Mouse (Mus musculus) left cerebral cortex, postnatal 4 days (tissue): ENCODE data around the gene Med25. TPM values are rescaled to one million over a fixed set of nuclear protein-coding genes. Genes with fewer than 3 reads are reported as not detected.

ENCODE experiments used
- DNase-seq: peaks from one replicate; pipeline ENCODE4 v3.0.0-alpha.2; 2022
- intact Hi-C: fragments of 180-260 bp; cut with DNase I; formaldehyde crosslinking; loops from one replicate; pipeline ENCODE4 v1.15.1; 2025
- total RNA-seq, 2 experiments: library from RNA; stranded (reverse); gene quantifications; 2 replicates each; pipeline ENCODE4 v1.2.3; 2021

Med25 gene
- total RNA-seq, 2 experiments from 2014 or later, result 117 to 122 TPM

GRCm38 (mm10) chr7:44850146-44850545, 42.4 kb downstream of the Med25 start:
- DNase-seq, result peak; percentile 88
- intact Hi-C loops, result no loop called here

GRCm38 (mm10) chr7:44849416-44850111, 42.9 kb downstream of the Med25 start:
- intact Hi-C loops, result no loop called here
- peak; percentile 92 for DNase-seq

DNA sequence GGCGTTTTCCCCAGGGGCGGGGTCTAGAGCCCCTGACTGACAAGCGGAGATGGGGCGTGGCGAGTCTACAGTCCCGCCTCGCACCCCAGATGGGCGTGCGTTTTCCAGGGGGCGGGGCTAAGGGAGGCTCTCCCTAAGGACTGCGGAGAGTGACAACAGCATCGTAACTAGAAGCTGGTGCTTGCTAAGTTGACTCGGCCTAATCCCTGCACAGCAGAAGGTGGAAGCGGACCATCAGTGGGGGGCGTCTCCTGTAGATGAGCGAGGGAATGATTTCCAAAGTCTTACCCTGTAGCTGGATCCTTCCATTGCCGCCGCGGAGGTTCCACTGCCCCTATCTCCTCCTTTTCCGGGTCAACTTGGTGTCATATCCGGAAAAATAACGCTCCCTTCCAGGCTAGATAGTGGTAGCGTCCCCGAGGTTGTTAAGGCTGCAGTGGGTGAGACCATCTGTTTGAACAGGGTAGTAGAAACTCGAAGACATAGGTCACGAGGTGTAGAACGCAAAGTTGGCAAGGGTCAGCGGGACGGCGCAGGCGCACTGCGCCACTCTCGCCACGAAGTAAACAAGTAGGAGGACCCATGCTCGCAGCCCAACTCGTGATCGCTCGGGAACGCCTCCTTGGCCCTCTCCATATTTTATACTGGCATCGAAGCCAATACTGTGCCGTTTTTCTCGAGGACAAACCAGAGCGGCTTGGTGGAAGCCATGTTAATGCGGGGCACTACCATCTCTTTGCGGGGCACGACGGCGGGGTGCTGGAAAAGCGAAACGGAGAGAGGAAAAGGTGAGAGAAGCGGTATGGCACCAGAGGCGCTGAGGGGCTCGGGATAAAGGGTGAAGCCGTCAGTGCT, 43.7 kb downstream of the Med25 start, which contains the start of the genes Akt1s1 and Tbc1d17:
Gene Akt1s1 (plus strand): TSS at position 431 of the 855 bp plus-strand sequence.
Gene Tbc1d17 (minus strand): TSS at position 519 of the 855 bp plus-strand sequence.
- peak; percentile 99 for DNase-seq
- intact Hi-C loops, result no loop called here

- DNase-seq, result no peak
- intact Hi-C loops, result no loop called here
These were observed 44.7 kb downstream of the Med25 start for GRCm38 (mm10) chr7:44847772-44848171.

DNA sequence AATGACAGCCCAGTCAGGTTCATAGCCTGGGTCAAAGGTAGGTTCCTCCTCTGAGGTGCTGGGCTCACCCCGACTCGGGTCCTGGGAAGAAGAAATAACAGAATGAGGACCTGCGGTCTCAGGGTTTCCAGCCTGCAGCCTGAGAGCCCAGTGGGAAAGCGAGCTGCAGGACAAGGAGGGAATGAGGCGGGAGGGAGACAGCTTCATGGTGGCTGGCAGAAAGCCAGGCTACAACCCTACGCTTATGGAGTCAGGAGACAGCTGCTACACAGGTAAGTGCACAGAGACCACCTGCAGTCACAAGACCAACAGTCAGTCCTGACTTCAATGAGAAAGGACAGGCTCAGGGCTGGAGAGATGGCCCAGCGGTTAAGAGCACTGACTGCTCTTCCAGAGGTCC, 45.7 kb downstream of the Med25 start:
- DNase-seq, result no peak
- intact Hi-C loops, result no loop called here

DNA sequence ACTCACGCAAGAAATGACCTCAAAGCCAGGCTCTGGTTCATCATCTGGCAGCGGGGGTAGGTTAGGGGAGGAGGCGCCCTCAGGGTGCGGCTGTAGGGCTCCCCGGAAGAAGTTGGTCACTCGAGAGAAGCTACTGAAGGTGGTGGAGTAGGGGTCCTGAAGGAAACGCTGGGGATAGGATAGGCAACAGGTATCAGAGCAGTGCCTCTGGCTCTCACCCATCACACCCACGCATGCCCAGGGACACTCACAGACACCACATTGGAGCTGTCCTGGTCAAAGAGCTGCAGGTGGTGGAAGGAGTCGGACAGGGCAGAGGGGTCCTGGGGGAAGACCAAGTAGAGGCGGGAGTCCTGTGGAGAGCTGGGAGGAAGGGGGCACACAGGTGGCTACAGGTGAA, 47.5 kb downstream of the Med25 start:
- DNase-seq, result no peak
- intact Hi-C loops, result no loop called here

DNA sequence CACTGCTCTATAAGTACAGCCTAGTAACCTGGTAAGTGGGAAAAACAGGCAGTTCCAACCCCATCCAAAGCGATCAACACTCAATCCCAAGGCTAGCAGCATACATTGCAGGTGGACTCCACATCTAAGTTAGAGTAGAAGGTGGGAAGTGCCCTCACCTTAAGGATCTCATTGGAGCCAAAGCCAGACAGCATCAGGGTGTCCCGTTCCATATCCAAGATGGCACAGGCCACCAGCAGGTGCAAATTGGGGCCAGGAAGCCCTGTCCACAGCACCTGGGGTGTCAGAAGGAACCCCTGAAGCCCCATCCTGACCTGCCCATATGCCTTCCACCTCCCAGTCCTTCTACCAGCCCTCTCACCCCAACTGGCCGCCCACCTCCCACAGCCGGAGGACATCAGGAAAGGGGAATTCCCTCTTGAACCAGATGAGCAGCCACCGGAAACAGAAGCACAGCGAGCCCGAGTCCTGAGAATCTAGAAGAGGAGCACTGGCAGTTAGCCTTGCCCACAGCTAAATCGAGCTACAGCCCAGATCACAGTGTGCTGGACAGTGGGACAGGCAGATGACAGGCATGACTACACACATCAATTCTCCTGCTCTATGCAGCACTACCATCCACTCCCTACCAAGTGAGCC, 50.6 kb downstream of the Med25 start:
- intact Hi-C loops, result no loop called here
- DNase-seq, result no peak

DNA sequence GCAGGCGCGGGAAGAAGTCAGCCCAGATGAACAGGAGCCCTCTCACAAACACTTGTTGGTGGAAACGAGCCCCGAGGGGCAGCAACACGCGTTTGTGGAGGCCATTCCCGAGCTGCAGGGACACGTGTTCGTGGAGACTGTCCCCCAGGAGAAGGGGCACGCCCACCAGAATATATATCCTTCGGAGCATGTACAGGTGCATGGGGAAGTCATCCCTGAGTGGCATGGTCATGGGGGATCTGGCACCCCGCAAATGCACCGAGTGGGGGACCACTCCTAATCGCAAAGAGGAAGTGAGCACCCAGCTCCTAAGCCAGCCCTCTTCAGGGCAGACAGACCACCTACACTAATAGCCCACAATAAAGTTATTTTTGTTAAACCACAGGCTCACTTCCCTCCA, 52.1 kb downstream of the Med25 start:
- intact Hi-C loops, result no loop called here
- no peak for DNase-seq

- intact Hi-C loops, result no loop called here
- DNase-seq, result peak; percentile 35
These were observed 52.9 kb downstream of the Med25 start for GRCm38 (mm10) chr7:44839491-44840191.

- DNase-seq, result no peak
- intact Hi-C loops, result no loop called here
These were observed 53.4 kb downstream of the Med25 start for GRCm38 (mm10) chr7:44839171-44839490.

DNA sequence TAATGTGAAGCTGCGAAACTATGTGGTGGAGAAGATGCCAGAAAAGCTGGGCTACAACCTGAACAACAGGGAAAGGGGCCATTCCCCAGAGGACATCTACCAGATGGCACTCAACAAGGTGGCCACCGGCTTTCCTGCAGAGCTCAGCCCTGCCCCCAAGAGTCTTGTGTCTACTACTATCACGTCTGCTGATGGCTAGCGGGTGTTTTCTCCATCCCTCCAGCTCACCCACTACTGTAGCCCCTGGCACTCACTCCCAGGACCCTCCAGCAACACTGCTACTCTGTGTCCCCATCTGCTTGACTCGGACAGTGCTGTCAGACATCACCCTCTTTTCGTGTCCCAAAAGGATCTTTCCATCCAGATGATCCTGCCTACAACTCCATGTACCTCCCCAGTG, 54.4 kb downstream of the Med25 start:
- no peak for DNase-seq
- intact Hi-C loops, result no loop called here

DNA sequence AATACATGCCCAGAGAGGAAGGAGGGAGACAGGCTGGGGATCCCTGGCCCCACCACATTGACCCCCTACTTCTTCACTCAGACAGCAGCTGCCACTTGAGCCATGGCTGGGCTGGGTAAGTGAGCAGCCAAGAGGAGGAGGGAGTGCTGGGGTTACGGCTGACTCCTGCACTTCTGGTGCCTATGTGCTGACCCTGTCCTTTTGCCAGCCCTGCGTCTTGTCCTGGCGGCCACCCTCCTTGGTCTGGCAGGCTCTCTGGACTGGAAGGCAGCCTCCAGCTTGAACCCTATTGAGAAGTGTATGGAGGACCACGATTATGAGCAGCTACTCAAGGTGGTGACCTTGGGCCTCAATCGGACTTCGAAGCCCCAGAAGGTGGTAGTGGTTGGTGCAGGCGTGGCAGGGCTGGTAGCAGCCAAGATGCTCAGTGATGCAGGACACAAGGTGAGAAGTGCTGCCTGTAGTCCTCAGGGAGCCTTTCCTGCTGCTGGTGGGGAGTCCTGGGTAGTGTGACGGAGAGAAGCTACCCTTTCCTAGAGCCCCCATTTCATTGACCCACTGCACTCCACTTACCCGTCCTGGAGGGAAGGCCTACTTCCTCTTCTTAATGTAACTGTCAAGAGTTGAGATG, 56.0 kb downstream of the Med25 start:
- no peak for DNase-seq
- intact Hi-C loops, result no loop called here

DNA sequence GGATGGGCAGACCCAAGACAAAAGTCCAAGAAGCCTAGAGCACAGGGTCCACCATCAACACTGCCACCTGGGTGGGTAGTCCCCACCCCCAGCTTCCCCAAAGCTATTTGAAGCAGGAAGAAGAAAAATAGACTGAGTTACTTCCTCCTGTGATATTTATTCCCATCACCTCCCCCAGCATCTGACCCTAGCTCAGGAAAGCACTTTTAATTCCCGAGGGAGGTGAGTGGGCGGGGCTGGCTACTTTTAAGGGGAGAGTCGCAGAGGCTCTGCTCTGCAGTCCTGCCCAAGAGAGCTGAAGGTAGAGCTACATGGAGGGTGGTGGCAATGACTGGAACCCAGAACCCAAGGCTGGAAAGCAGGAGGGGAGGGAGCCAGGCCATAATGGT, 56.5 kb downstream of the Med25 start:
- no peak for DNase-seq
- intact Hi-C loops, result no loop called here

DNA sequence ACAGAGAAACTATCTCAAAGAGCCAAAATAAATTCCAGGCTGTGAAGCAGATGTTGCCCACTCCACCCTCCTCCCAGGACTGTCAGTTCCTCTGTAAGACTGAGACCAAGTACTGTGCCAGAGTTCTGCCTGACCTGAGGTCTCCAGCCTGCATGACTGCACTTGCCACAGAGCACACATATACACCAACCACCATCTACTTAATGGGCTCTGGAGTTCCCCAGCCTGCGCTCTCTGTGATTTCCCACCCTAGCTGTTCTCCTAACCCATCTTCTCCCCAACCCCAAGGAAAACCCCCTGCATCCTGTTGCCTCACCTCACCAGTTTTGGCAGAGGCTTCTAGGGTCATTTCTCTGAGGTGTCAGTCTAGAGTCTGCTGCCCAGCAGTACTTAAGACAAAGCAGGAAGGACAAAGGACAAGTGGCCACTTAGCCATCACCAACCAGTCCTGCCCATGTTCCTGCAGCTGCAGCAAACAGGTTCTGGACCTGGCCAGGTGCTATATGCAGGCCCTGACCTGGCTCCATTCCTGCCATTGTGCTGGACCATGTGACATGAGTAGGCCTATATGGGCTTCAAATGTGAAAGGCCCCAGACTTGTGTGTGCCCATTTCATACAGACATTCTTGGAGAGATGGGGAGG, 57.0 kb downstream of the Med25 start:
- no peak for DNase-seq
- intact Hi-C loops, result no loop called here

GRCm38 (mm10) chr7:44832763-44833162, 59.7 kb downstream of the Med25 start:
- intact Hi-C loops, result no loop called here
- DNase-seq, result no peak

DNA sequence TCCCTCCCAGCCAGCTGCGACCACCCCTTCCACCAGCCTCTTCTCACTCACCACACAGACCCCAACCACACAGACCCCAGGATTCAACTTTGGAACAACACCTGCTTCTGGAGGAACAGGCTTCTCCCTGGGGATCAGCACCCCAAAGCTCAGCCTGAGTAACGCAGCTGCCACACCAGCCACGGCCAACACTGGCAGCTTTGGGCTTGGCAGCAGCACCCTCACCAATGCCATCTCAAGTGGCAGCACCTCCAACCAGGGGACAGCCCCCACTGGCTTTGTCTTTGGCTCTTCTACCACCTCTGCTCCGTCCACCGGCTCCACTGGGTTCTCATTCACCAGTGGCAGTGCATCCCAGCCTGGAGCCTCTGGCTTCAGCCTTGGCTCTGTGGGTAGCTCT, 63.8 kb downstream of the Med25 start:
- no peak for DNase-seq
- intact Hi-C loops, result no loop called here

GRCm38 (mm10) chr7:44826771-44827170, 65.7 kb downstream of the Med25 start:
- intact Hi-C loops, result no loop called here
- DNase-seq, result no peak
